Mouse (Mus musculus): Measurements from ENCODE around the gene Dnajc22.
"Not testable (repeated sequence)": the region's sequence is repeated elsewhere in the genome, so short reads cannot be mapped to it uniquely, and the experiment has no call there.

The Dnajc22 gene

GRCm38 (mm10) chr15:99092870-99093269 is at the start of gene Dnajc22:
TSS of gene Dnajc22 (plus strand) at chr15:99093170.
- no peak for DNase-seq

GRCm38 (mm10) chr15:99044854-99045253 is 48.1 kb upstream of the Dnajc22 start:
- DNase-seq = no peak

- DNase-seq = not testable (repeated sequence)
These were observed 47.2 kb upstream of the Dnajc22 start for GRCm38 (mm10) chr15:99045734-99046133.

- peak; percentile 39 for DNase-seq
These were observed 43.3 kb upstream of the Dnajc22 start for GRCm38 (mm10) chr15:99049473-99050253.

- no peak for DNase-seq
These were observed 39.6 kb upstream of the Dnajc22 start for GRCm38 (mm10) chr15:99053373-99053772.

GRCm38 (mm10) chr15:99055040-99055439 is 37.9 kb upstream of the Dnajc22 start, which contains the start of gene Prph:
TSS of gene Prph (plus strand) at chr15:99055174.
- DNase-seq = no peak

- DNase-seq = no peak
These were observed 37.4 kb upstream of the Dnajc22 start for GRCm38 (mm10) chr15:99055511-99055961.

- no peak for DNase-seq
These were observed 36.6 kb upstream of the Dnajc22 start for GRCm38 (mm10) chr15:99056332-99056731.

- DNase-seq = no peak
These were observed 27.3 kb upstream of the Dnajc22 start for GRCm38 (mm10) chr15:99065557-99066165.

- DNase-seq = no peak
These were observed 21.0 kb upstream of the Dnajc22 start for GRCm38 (mm10) chr15:99071988-99072387.

GRCm38 (mm10) chr15:99074019-99074599 is 18.9 kb upstream of the Dnajc22 start, which contains the start of gene Troap:
TSS of gene Troap (plus strand) at chr15:99074575.
- no peak for DNase-seq

- peak; percentile 98 for DNase-seq
These were observed 18.2 kb upstream of the Dnajc22 start for GRCm38 (mm10) chr15:99074600-99075333.

- not testable (repeated sequence) for DNase-seq
These were observed 17.0 kb upstream of the Dnajc22 start for GRCm38 (mm10) chr15:99076011-99076410.

- DNase-seq = no peak
These were observed 14.6 kb upstream of the Dnajc22 start for GRCm38 (mm10) chr15:99078181-99078910.

- DNase-seq = no peak
These were observed 13.2 kb upstream of the Dnajc22 start for GRCm38 (mm10) chr15:99079804-99080203.

GRCm38 (mm10) chr15:99082322-99082721 is 10.6 kb upstream of the Dnajc22 start:
- no peak for DNase-seq

- no peak for DNase-seq
These were observed 10.1 kb upstream of the Dnajc22 start for GRCm38 (mm10) chr15:99082840-99083239.

- DNase-seq = no peak
These were observed 9.7 kb upstream of the Dnajc22 start for GRCm38 (mm10) chr15:99083258-99083657.

- DNase-seq = no peak
These were observed 9.0 kb upstream of the Dnajc22 start for GRCm38 (mm10) chr15:99083867-99084557.

- no peak for DNase-seq
These were observed 8.4 kb upstream of the Dnajc22 start for GRCm38 (mm10) chr15:99084618-99085017.

- no peak for DNase-seq
These were observed 7.0 kb upstream of the Dnajc22 start for GRCm38 (mm10) chr15:99085997-99086396.

Data from layer of hippocampus, adult 9-11 months (tissue).